Mouse (Mus musculus): ENCODE data around the gene Elobl.

Gene Elobl

DNA sequence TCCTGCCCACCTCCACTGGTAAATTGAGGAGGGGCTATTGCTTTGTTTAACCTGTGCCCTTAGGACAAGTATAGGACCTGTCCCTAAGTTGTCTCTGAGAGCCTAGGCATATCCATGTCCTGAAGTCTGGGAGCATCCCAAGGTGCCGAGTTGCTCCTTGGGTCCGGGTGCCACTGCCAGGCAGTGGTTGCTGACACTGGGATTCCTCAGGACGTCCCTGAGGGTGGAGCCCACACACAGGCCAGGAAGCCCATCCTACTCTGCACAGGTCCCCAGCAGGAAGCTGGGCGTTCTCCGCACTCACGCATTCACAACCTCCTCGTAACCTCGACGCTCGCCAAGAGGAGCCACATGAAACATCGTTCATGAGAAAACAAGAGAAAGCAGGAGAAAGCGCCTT, 25.2 kb downstream of the Elobl start:
- CTCF ChIA-PET = interaction anchor here (0.7 kb wide), 1 partner anchor 42 kb away, joined by 15 read pairs; no protein-coding TSS in a partner anchor

DNA sequence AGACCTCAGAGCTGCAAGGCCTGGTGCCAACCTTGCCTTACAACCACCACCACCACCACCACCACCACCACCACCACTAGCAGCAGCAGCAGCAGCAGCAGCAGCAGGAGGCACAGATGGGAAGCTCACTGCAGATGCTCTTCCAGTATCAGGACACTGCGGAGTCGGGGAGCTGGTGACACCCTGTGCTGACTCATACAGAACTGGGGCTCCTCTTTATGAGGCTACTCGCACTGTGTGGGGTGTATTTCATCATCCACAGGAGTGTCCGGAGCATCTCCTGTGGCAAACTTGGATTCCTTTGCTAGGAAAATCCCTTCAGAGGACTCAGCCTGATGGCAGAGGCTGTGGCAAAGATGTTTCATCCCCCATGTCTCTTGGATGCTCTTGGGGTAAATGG, 27.1 kb downstream of the Elobl start:
- CTCF ChIA-PET = no interaction called here

DNA sequence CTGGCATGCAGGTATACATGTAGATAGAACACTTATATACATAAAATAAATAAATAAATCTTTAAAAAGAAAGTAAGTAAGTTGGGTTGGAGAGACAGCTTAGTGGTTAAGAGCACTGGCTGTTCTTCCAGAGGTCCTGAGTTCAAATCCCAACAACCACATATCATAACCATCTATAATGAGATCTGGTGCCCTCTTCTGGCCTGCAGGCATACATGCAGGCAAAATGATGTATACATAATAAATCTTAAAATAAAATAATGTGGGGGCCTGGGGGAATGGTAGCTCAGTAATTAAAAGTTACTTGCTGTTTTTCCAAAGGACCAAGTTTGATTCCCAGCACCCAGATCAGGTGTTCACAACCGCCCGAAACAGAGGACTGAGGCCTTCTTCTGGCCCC, 28.0 kb downstream of the Elobl start:
- CTCF ChIA-PET = interaction anchor here (0.7 kb wide), 1 partner anchor 452 kb away, joined by 3 read pairs; no protein-coding TSS in a partner anchor

DNA sequence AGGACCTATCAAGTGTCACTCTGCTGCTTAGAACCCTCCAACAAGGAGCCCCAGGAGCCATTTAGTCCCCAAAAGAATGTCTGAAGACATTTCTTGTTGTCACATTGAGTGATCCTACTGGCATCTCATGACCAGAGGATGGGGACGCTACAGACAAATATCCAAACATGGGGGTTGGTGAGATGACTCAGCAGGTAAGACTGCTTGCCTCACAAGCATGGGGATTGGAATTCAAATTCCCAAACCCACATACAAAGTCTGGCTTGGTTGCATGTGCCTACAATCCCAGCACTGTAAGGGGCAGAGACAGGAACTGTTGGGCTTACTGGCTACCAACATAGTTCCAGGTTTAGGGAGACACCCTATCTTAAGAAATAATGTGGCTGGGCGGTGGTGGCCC, 28.8 kb downstream of the Elobl start:
- CTCF ChIA-PET = no interaction called here

DNA sequence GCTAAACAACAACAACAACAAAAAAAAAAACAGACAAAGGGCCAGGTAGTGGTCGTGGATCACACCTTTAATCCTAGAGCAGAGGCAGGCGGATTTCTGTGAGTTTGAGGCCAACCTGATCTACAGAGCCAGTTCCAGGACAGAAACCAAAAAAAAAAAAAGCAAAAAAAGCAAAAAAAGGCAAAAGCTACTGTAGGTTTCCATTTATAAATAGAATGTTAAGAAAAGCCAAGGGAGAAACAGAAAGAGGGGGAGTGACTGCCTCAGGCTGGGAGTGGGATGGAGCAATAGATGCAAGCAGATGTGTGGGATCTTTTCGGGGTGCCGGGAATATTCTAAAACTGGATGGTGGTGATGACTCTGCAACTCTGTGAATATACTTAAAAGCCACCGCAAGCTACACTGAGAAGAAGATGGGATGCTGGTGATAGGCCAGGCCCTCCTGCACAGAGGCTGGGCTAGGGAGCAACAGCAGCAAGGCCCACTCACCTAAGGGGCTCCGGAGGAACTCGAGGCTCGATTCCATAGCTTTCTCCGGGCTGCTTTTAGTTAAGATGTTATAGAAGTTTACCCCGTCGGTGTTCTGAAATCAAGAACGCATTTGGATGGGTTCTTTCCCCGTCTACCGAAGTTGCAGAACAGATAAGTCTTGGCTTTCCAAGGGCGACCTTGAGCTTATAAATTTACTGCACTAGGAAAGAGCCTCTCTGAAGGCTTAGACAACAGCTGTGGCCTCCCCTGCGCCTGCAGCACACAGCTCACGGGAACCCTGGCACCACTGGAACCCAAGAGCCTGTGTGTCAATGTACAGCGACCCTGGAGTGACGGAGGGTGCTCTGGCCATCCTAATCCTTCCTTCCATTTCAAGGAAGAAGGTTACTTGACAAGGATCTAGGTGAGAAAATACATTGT, 32.4 kb downstream of the Elobl start:
- CTCF ChIA-PET = no interaction called here

DNA sequence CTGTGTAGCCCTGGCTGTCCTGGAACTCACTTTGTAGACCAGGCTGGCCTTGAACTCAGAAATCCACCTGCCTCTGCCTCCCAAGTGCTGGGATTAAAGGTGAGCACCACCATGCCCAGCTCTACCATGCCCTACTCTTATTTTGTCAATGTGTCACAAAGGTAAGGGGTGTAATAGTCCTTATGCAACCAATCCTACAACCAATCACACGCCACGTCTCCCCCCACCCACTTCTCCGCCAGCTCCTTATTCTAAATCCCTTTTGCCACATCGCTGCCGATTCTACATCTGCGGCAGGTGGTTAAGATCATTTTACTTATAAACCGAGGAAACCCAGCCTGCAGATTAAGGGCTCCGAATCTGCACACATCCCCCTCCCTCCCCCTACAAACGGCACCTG, 33.7 kb downstream of the Elobl start:
- CTCF ChIA-PET = no interaction called here

DNA sequence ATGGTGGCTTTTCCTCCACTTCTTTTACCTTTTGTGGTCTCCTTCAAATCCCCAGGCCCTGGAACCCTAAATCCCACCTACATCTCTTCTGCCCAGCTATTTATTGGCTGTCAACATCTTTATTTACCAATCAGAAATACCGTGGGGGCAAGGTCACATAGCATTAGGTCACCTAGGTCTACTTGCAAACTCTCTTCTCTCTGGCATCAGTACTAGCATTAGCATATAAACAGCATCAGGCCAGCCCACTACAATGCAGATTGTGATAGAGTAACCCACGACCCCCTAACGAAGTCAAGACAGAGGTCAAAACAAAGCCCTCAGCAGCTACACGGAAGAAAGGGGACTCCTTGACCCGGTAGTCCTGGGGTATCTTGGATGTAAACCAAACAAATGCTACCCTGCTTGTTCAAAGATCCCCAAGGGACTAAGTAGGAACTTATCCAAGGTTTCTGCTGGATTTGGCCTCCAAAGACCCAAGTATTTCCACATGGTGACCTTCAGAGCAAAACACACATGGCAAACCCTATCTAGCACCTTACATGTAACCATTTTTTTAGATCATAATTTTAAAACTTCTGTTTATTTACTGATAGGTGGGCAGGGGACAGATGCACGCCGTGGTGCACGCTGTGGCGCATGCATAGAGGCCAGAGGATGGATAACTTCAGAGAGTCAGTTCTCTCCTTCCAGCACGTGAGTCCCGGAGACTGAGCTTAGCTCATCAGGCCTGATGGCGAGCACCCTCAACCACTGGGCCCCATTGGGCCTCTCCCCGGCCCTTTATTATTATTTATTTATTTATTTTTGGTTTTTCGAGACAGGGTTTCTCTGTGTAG, 34.8 kb downstream of the Elobl start:
- CTCF ChIA-PET = no interaction called here

DNA sequence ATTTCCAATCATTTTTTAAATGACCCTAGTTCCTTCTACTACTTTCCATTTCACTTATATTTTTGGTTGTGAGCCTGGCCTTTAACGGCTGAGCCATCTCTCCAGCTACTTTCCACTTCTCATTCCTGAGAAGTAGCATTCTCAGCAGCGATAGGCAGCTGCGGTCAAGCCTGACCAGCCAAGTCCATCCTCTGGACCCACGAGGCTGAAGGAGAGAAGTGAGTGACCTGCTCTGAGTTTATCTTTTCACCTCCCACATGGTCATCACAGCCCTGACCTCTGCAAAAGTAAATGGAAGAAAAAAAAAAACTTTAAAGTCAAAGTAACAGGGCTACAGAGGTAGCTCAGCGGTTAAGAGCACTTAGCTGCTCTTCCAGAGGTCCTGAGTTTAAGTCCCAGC, 40.2 kb downstream of the Elobl start:
- CTCF ChIA-PET = no interaction called here
